ENCODE assay signal across 21 mouse cellular contexts in genomic region chr5:106979156-106979555, GRCm38 (mm10). TPM values are rescaled to one million over a fixed set of nuclear protein-coding genes. Genes with fewer than 3 reads are reported as not detected.
DNase-seq lines count a peak whose midpoint lies in the region.
"Had no signal": no experiment of that assay in that cellular context is flagged by ENCODE, and none has a peak within 500 bp of the region (broad histone marks: within the 10 kb centered on the region; RNA-seq: fewer than 3 reads in every experiment).

No protein-coding gene starts in this region.

- DNase-seq in adrenal gland, adult 2 months = peak; percentile 76
- no peak for DNase-seq in adrenal gland, postnatal 4 days (ENCODE audit: low spot score in 2 of 2)
- peak; percentile 23 for DNase-seq in NIH3T3 (ENCODE audit: low read depth)
- peak; percentile 44 for DNase-seq in adrenal gland, postnatal 10 days
- DNase-seq in skeletal muscle tissue, adult 2 months (ENCODE audit: low read depth, low spot score) = peak; percentile 27
- no peak for DNase-seq in cerebellum, adult 9-10 months
- no peak for DNase-seq in right cerebral cortex, postnatal 4 days
- DNase-seq: B cell, adult 2 months; cerebellum, adult 18-20 months; cerebellum, adult 9-11 months; cerebellum, postnatal 25 days; gastrocnemius, postnatal 10 days; gastrocnemius, postnatal 36 days; heart, postnatal 10 days; heart, postnatal 36 days; kidney, adult 11 months had no signal

RNA-seq across cellular contexts. Expression of gene Cdc7, which starts 15.0 kb away (rescaled TPM):
- total RNA-seq in adrenal gland, adult 2 months (2021) = 1 to 10 TPM; 2.3 to 2.9 TPM
- polyA plus RNA-seq in adrenal gland, adult 2 months (2012; rRNA removed) = 2.6 and 3.3 TPM in 2 replicates
- 10 to 100 TPM; 11.7 to 12.3 TPM for total RNA-seq in adrenal gland, postnatal 4 days (2021)
- total RNA-seq in adrenal gland, postnatal 10 days (2021) = 10 to 100 TPM in 1 of 2 experiments, 1 to 10 TPM in 1; 5.7 to 10.6 TPM

RNA-seq across cellular contexts. Expression of gene Hfm1, which starts 53.0 kb away (rescaled TPM):
- total RNA-seq in adrenal gland, adult 2 months (2021) = not detected
- polyA plus RNA-seq in adrenal gland, adult 2 months (2012; rRNA removed) = not detected in 2 replicates
- 1 to 10 TPM in 1 of 2 experiments, under 1 TPM in 1; 0.42 to 1.0 TPM for total RNA-seq in adrenal gland, postnatal 4 days (2021)
- total RNA-seq in adrenal gland, postnatal 10 days (2021) = under 1 TPM; 0.12 to 0.30 TPM
- total RNA-seq: CH12.LX; G1E; gastrocnemius, adult 18-20 months; gastrocnemius, postnatal 10 days; gastrocnemius, postnatal 36 days; granulocyte monocyte progenitor cell, adult 5-6 weeks; heart, adult 8-10 months; heart, postnatal 10 days; heart, postnatal 36 days had no signal
- polyA plus RNA-seq: G1E had no signal

Comparison
In these comparisons a context has a peak if more than half of its experiments do, and no peak if none do; other contexts are left out.
1. DNase-seq: peak in adrenal gland, adult 2 months (single experiment), NIH3T3 (single experiment), adrenal gland, postnatal 10 days (single experiment) and skeletal muscle tissue, adult 2 months (single experiment); none in adrenal gland, postnatal 4 days (0 of 2), cerebellum, adult 9-10 months (single experiment) and right cerebral cortex, postnatal 4 days (single experiment).